Mouse (Mus musculus) retina, postnatal 7 days (tissue): ENCODE data around the gene 4930412O13Rik.

ENCODE experiments used
- DNase-seq: peaks from one replicate; pipeline ENCODE4 v3.0.0-alpha.2; 2012; ENCODE audit warnings: low read depth, low spot score

The 4930412O13Rik gene

DNA sequence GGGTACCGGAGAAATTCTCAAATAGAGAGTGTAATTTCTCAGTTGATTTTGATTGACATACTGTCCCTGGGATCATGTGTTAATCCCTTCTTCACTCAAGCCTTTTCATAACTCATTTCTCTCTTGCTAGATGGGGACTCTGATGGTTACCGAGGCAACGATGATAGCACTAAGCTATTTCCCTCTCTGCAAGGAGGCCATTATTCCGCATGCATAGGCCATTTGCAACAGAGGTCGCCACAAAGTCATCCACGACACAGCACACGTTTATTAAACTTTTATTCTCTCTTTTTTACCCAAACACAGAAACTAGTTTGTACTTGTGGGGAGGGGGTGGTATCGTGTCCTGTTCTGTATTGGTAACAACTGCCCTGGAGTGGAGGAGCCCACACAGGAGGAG lies 16.8 kb downstream of the 4930412O13Rik start:
- DNase-seq = no peak

DNA sequence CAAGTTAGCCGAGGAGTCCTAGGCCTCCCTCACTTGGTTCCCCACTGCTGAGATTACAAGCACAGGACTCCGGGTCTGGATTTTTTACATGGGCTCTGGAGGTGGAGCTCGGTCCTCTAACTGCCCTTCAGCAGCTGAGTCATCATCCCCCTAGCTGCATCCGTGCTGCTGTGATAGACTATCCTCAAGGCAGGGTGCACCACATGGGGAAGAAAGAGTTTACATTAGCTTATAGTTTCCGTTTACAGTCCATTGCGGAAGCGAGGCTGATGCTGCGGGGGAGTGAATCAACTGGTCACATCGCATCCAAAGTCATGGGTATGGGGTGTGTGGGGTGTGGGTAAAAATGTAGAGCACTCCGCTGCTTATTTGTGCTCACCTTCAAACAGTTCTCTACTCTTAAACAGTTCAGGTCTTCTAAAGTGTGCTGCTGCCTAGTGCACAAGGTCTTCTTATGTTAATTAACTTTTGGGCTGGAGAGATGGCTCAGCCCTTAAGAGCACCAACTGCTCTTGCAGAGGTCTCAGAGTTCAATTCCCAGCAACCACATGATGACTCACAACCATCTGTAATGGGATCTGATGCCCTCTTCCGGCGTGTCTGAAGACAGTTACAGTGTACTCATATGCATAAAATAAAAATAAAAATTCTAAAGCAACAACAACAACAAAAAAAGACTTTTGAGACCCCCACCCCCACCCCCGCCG lies 23.0 kb downstream of the 4930412O13Rik start:
- DNase-seq = no peak

DNA sequence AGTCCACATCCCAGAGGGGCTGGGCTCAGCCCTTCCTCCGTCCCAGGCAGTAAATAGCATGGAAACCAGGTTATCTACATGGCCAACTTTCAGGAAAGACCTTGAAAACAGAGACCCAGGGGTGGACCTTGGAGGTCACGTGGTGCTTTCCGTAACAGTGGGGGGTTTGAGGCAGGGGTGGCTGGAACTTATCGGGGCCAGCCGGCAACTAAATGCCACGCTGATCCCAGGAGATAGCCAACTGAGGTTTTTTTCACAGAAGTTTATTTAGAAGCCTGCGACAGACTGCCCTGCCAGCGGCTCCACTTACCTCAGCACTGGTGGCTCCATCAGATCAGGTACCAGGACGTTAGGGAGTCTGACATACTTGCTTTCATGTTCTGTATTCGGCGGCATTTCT lies 24.9 kb downstream of the 4930412O13Rik start:
- DNase-seq = no peak

DNA sequence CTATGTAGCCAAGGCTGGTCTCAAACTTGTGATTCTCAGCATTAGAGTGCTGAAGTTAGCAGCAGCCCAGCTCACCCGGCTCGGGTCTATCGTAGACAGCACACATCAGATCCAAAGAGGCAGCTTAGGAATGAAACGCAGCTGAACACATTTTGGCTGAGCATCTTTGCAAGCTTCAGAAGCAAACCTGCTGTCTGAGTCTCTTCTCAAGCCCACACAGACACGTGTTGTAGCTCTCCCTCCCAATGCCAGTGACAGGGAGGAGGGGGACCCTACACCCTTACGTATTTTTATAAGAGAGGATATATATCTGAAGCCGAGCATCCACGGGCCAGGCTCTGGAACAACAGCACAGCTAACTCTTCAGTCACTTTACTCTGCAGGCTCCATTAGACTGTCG lies 36.5 kb downstream of the 4930412O13Rik start:
- DNase-seq = no peak

DNA sequence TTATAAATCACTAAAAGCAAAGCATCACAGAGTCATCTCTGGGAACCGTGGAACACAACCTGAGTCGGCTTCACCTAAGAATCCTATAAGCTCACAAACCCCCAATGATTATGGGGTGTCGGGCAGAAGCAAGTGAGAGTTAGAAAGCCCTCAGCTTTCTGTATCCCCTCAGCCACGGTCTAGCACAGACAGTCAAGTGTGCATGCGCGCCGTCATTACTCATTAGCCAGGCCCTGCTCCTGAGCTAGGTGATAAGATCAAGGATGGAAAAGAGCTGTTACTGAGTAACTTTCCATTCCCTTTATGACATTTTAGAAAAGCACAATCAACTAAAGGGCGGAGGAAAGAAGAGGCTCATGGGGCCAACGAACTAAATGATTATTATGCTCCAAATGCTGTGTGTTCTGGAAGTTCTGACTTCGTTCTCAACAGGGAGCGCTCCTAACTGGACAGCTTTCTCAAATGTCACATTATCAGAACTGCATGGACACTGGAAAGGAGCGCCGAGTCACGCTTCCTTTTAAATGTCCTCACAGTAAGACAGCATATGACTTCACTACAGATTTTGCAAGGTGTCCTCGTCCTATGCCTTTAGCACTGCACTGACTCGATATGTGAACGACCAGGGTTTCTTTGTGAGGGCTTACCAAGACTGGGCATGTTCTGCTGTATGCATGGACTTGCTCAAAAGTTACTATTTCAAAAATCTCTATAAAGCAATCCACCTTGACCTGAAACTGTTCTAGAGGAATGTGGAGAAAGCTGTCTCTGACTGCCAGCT lies 37.8 kb downstream of the 4930412O13Rik start:
- DNase-seq = no peak

DNA sequence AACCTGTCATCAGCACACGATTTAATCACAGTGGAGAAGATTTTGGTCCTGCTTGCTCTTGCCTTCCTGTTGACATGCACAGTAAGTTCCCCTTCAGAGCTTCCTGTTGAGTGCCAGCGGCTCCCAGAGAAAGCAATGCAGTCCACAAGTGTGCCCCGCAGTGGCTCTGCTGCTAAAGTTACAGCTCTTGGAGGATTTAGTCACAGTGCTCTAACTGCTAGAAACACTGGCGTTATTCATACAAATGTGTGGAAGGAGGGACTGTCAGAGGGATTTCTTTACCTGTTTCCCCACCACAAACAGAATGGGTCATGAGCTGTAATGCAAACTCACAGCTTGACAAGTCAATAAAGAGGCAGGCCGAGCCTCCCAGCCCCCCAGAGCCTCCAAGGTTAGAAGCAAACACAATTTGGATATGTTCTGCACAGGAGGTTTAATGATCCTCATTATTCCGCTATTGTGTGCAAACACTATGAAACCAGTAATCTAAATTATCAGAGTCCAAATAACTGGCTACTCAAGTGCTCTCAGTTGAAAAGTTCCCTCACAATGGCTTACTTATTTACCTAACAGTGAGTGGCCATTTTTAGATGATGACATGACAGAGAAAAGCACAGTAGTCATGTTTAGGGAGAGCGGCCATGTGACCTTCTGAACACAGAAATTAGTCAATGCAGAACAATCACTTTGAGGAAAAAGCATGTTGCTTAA lies 45.3 kb downstream of the 4930412O13Rik start:
- no peak for DNase-seq

DNA sequence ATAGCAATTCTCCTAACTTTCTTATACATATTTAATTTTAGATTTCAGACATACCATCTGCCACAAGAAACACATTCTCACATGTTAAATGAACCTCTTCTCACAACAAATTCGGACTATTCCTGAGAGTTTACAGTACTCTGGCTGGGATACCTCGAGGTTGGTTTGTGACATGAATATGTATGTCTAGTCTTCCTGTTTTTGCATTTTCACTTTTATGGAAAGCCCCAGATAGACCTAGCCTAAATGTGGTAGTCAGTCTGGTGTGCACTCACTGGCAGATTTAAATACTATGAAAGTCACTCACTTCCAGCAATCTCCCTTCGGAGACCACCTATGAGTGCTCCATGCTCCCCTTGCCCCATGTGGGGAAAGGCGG lies 45.8 kb downstream of the 4930412O13Rik start:
- no peak for DNase-seq
